In genomic region chrX:48604872-48605271, GRCm38 (mm10) we compare ENCODE assay signal across 23 mouse cellular contexts.
"Had no signal": no experiment of that assay in that cellular context is flagged by ENCODE, and none has a peak within 500 bp of the region (broad histone marks: within the 10 kb centered on the region; RNA-seq: fewer than 3 reads in every experiment).

No protein-coding gene starts in this region.

- DNase-seq: gastrocnemius, postnatal 14 days; gastrocnemius, postnatal 36 days; heart, adult 18-20 months; heart, postnatal 10 days; heart, postnatal 4 days; kidney, adult 18-20 months; kidney, adult 8-10 months; kidney, postnatal 10 days; kidney, postnatal 25 days; kidney, postnatal 4 days had no signal

- H3K27ac ChIP-seq: heart, embryonic 10.5 days; hindbrain, embryonic 10.5 days; hindbrain, embryonic 12.5 days; hindbrain, embryonic 14.5 days; intestine, embryonic 15.5 days; layer of hippocampus, adult 2 months; left cerebral cortex, adult 2 months; limb, embryonic 10.5 days; limb, embryonic 12.5 days had no signal

- H3K36me3 ChIP-seq: heart, embryonic 10.5 days; heart, embryonic 12.5 days; hindbrain, embryonic 10.5 days; hindbrain, embryonic 12.5 days; intestine, embryonic 15.5 days; limb, embryonic 10.5 days; limb, embryonic 12.5 days had no signal

- H3K9me3 ChIP-seq: heart, embryonic 10.5 days; heart, embryonic 12.5 days; hindbrain, embryonic 10.5 days; hindbrain, embryonic 12.5 days; intestine, embryonic 15.5 days; limb, embryonic 10.5 days; limb, embryonic 12.5 days had no signal

- H3K4me2 ChIP-seq: heart, embryonic 12.5 days; hindbrain, embryonic 12.5 days; hindbrain, embryonic 14.5 days; intestine, embryonic 15.5 days; limb, embryonic 12.5 days had no signal

- H3K9ac ChIP-seq: heart, embryonic 12.5 days; hindbrain, embryonic 12.5 days; hindbrain, embryonic 14.5 days; intestine, embryonic 15.5 days; limb, embryonic 12.5 days had no signal

- H3K4me3 ChIP-seq: heart, embryonic 10.5 days; heart, embryonic 12.5 days; hindbrain, embryonic 10.5 days; hindbrain, embryonic 12.5 days; intestine, embryonic 15.5 days; layer of hippocampus, adult 2 months; left cerebral cortex, adult 2 months; limb, embryonic 10.5 days; limb, embryonic 12.5 days had no signal

- H3K27me3 ChIP-seq: heart, embryonic 12.5 days; hindbrain, embryonic 12.5 days; intestine, embryonic 15.5 days; limb, embryonic 12.5 days had no signal

- H3K4me1 ChIP-seq: heart, embryonic 10.5 days; heart, embryonic 12.5 days; hindbrain, embryonic 10.5 days; hindbrain, embryonic 12.5 days; intestine, embryonic 15.5 days; limb, embryonic 10.5 days; limb, embryonic 12.5 days had no signal

- ATAC-seq: hindbrain, embryonic 16.5 days; inflammation-experienced regulatory T-cells, adult 6 months; intestine, embryonic 15.5 days; intestine, postnatal 0 days had no signal
